Mouse (Mus musculus): Measurements from ENCODE around the gene Ddx20. TPM values are rescaled to one million over a fixed set of nuclear protein-coding genes. Genes with fewer than 3 reads are reported as not detected.

Gene Ddx20
- polyA plus RNA-seq, 1 experiment: 10.7 TPM

DNA sequence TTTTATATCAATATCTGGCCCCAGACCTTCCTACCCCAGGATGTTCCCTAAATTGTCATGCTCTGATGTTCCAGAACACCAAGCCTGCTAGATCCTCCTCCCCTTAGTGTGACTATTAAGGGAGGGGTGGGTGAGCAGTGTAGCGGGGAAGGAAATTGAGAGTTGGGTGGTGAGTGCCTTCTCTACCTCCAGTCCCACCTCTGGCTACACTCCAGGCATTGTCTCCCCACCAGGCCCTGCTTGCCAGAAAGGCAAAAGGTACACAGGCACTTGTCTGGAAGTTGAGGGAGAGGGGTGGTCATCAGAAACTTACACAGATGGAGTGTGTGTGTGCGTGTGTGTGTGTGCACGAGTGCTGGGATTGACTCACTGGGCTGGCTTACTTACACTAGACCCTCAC is 35.1 kb upstream of the Ddx20 start:
- H3K27me3 ChIP-seq (ENCODE audit: control insufficient read depth, insufficient read depth, low read length): no peaks in the 10 kb centered on the region
- 88% methylated on average over 3 of the region's 3 CpGs for WGBS
- no peak for DNase-seq (ENCODE audit: low read depth in 1 of 2, low spot score in 2 of 2)
- TF ChIP-seq CTCF (IDR thresholded peaks at IDR 0.05; ENCODE audit: extremely low read depth, insufficient read depth, insufficient read length, insufficient replicate concordance) (no peak), POLR2A (IDR thresholded peaks at IDR 0.05; ENCODE audit: low read depth, low read length) (no peak)
- no peak overlapping the region for H3K27ac ChIP-seq (ENCODE audit: insufficient read depth, low read length)
- no peaks in the 10 kb centered on the region; the same call in 1 of the 2 replicates for H3K4me1 ChIP-seq (ENCODE audit: control insufficient read depth, insufficient read depth, insufficient read length)
- H3K36me3 ChIP-seq (ENCODE audit: control insufficient read depth, insufficient read depth, low read length): peaks cover 2% of the 10 kb centered on the region; the same call in 1 of the 2 replicates
- no peak overlapping the region for H3K4me3 ChIP-seq (ENCODE audit: extremely low read depth, insufficient read depth, insufficient read length)

DNA sequence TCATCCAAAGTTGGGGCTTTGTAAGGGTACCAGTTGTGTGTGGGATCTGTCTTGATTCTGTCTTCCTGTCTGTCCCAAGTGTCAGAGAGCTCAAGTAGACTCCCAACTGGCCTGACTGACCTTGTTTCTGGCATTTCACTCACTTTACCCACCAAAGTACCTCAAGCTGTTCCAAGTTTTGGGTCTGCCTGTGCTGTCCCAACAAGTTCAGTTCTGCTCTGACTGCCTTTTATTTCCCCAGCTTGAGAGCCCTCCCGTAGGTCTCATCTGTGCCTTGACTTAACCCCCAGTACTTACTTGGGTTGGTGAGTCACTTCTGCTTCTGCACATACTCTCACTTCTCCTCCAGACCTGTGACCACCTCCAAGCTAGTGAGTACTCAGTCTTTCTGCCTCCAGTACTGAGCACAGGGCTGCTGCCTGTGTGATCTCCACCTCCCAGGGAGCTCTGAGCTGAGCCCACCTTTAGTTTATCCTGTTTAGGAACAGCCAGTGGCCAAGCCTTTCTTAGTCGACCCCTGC is 34.4 kb upstream of the Ddx20 start:
- WGBS: 54% methylated on average over 2 of the region's 2 CpGs
- H3K4me1 ChIP-seq (ENCODE audit: control insufficient read depth, insufficient read depth, insufficient read length): no peaks in the 10 kb centered on the region; the same call in 1 of the 2 replicates

DNA sequence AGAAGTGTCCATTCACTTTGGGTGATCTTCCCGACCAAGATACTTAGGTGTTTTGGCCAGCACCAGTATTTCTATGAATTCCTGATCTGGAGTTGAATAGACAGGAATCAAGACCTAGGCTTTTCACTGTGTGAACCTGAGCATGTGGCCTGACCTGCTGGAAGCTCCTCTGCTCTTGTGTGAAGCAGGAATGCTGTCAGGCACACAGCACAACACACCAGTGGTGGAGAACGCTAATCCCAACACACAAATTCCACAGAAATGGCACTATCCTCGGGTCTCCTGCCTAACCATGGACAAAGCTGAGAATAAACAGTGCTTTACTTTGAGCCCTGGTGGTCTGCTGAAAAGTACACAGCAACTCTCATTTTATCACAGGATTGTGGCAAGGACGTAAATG is 33.1 kb upstream of the Ddx20 start:
- Histone ChIP-seq H3K27ac (ENCODE audit: insufficient read depth, low read length) (no peak overlapping the region), H3K27me3 (ENCODE audit: control insufficient read depth, insufficient read depth, low read length) (no peaks in the 10 kb centered on the region), H3K4me1 (ENCODE audit: control insufficient read depth, insufficient read depth, insufficient read length) (no peaks in the 10 kb centered on the region; the same call in 1 of the 2 replicates), H3K4me3 (ENCODE audit: extremely low read depth, insufficient read depth, insufficient read length) (no peak overlapping the region), H3K36me3 (ENCODE audit: control insufficient read depth, insufficient read depth, low read length) (no peaks in the 10 kb centered on the region)
- no peak for DNase-seq (ENCODE audit: low read depth in 1 of 2, low spot score in 2 of 2)
- TF ChIP-seq CTCF (IDR thresholded peaks at IDR 0.05; ENCODE audit: extremely low read depth, insufficient read depth, insufficient read length, insufficient replicate concordance) (no peak), POLR2A (IDR thresholded peaks at IDR 0.05; ENCODE audit: low read depth, low read length) (no peak)
- 88% methylated on average over 4 of the region's 4 CpGs for WGBS

More for the DNA sequence above, 34.4 kb upstream of the Ddx20 start:
- TF ChIP-seq POLR2A (IDR thresholded peaks at IDR 0.05; ENCODE audit: low read depth, low read length) (no peak), CTCF (IDR thresholded peaks at IDR 0.05; ENCODE audit: extremely low read depth, insufficient read depth, insufficient read length, insufficient replicate concordance) (no peak)
- no peak for DNase-seq (ENCODE audit: low read depth in 1 of 2, low spot score in 2 of 2)
- no peaks in the 10 kb centered on the region for H3K27me3 ChIP-seq (ENCODE audit: control insufficient read depth, insufficient read depth, low read length)
- H3K27ac ChIP-seq (ENCODE audit: insufficient read depth, low read length): no peak overlapping the region
- H3K36me3 ChIP-seq (ENCODE audit: control insufficient read depth, insufficient read depth, low read length): 0 out of 2 replicates have a peak, but pooled peaks cover 1% of the 10 kb centered on the region
- H3K4me3 ChIP-seq (ENCODE audit: extremely low read depth, insufficient read depth, insufficient read length): no peak overlapping the region

DNA sequence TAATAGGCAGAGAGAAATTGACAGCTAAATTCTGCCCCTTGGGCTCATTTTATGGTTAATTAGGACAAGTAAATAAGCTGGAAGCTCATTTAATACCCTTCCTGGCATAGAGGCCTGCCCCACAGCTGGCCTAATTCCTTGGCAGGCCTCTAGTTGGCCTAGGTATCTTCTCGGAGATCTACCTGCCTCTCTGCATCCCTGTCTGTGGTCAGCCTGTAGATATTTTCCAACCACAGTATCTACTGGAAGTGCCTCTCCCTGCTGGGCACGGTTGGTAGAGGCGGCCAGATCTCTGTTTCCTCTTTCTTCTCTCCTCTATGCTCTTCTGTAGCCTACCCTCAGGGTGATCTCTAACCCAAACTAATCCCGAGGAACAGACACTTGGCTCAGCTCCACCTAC is 32.6 kb upstream of the Ddx20 start:
- Histone ChIP-seq H3K36me3 (ENCODE audit: control insufficient read depth, insufficient read depth, low read length) (no peaks in the 10 kb centered on the region), H3K27ac (ENCODE audit: insufficient read depth, low read length) (no peak overlapping the region), H3K4me3 (ENCODE audit: extremely low read depth, insufficient read depth, insufficient read length) (no peak overlapping the region), H3K4me1 (ENCODE audit: control insufficient read depth, insufficient read depth, insufficient read length) (no peaks in the 10 kb centered on the region; the same call in 1 of the 2 replicates), H3K27me3 (ENCODE audit: control insufficient read depth, insufficient read depth, low read length) (no peaks in the 10 kb centered on the region)
- TF ChIP-seq POLR2A (IDR thresholded peaks at IDR 0.05; ENCODE audit: low read depth, low read length) (no peak), CTCF (IDR thresholded peaks at IDR 0.05; ENCODE audit: extremely low read depth, insufficient read depth, insufficient read length, insufficient replicate concordance) (no peak)
- DNase-seq (ENCODE audit: low read depth in 1 of 2, low spot score in 2 of 2): no peak
- WGBS: 54% methylated on average over 4 of the region's 4 CpGs

DNA sequence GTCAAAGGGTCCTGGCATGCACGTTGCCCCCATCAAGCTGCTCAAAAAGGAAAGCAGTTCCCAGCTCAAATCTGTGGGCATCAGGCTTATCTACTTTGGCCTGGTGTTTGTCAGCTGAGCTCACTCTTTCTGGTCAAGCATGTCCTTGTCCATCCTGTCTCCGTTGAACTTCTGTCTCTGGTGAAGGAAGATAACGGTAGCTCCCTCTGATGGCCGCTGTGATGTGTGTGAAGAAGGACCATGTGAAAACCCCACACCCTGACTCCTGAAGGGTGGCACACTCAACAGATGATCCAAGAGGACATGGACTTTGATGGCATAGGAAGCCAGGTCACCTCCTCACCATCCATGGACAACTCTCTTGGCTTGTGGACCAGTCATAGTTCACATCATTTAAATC is 31.4 kb upstream of the Ddx20 start:
- no peak for TF ChIP-seq CTCF (IDR thresholded peaks at IDR 0.05; ENCODE audit: extremely low read depth, insufficient read depth, insufficient read length, insufficient replicate concordance)
- TF ChIP-seq POLR2A (IDR thresholded peaks at IDR 0.05; ENCODE audit: low read depth, low read length): no peak
- Histone ChIP-seq H3K27ac (ENCODE audit: insufficient read depth, low read length) (no peak overlapping the region), H3K27me3 (ENCODE audit: control insufficient read depth, insufficient read depth, low read length) (no peaks in the 10 kb centered on the region), H3K36me3 (ENCODE audit: control insufficient read depth, insufficient read depth, low read length) (no peaks in the 10 kb centered on the region), H3K4me3 (ENCODE audit: extremely low read depth, insufficient read depth, insufficient read length) (no peak overlapping the region), H3K4me1 (ENCODE audit: control insufficient read depth, insufficient read depth, insufficient read length) (no peaks in the 10 kb centered on the region; the same call in 1 of the 2 replicates)
- WGBS: 80% methylated on average over 4 of the region's 4 CpGs
- no peak for DNase-seq (ENCODE audit: low read depth in 1 of 2, low spot score in 2 of 2)

DNA sequence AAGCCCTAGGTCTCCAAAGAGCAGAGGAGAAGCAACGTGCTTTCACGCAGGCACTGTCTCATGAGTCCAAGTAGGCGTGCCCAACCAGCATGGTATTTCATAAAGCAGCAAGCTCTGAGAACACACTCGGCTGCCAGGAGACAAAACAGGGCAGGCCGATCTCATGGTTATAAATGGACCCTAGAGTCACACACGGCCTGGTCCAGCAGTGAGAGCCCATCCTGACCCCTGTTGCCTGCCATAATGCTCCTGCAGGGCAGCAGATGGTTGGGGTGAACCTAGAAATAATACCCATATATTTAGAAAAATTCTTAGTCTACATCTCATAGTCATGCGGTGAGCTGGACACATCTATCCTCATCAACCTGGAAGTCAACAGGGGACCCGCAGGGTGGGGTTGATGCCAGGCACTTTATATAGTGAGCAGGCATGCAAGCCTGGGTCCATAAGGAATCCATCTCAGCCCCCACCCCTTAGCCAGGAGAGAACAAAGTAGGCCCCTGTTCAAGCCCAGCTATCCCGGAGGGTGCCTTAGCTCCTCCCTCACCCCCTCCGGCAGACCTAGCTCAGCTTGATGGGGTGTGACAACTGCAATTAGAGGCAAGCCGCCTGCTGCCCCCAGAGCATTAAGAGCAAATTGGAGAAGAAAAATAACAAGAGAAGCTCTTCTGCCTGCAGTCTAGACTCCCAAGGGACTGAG is 30.6 kb upstream of the Ddx20 start:
- Histone ChIP-seq H3K27ac (ENCODE audit: insufficient read depth, low read length) (no peak overlapping the region), H3K4me3 (ENCODE audit: extremely low read depth, insufficient read depth, insufficient read length) (no peak overlapping the region), H3K4me1 (ENCODE audit: control insufficient read depth, insufficient read depth, insufficient read length) (no peaks in the 10 kb centered on the region; the same call in 1 of the 2 replicates), H3K36me3 (ENCODE audit: control insufficient read depth, insufficient read depth, low read length) (no peaks in the 10 kb centered on the region), H3K27me3 (ENCODE audit: control insufficient read depth, insufficient read depth, low read length) (no peaks in the 10 kb centered on the region)
- TF ChIP-seq POLR2A (IDR thresholded peaks at IDR 0.05; ENCODE audit: low read depth, low read length): no peak
- TF ChIP-seq CTCF (IDR thresholded peaks at IDR 0.05; ENCODE audit: extremely low read depth, insufficient read depth, insufficient read length, insufficient replicate concordance): no peak
- no peak for DNase-seq (ENCODE audit: low read depth in 1 of 2, low spot score in 2 of 2)
- 82% methylated on average over 11 of the region's 11 CpGs for WGBS

Measured in spleen, adult 2 months (tissue).